Mouse (Mus musculus) heart, embryonic 16.5 days (tissue): ENCODE results near the gene Tcp1. TPM values are rescaled to one million over a fixed set of nuclear protein-coding genes. Genes with fewer than 3 reads are reported as not detected.
"Not testable (repeated sequence)": the region's sequence is repeated elsewhere in the genome, so short reads cannot be mapped to it uniquely, and the experiment has no call there.

Source experiments
- ATAC-seq: fragments of 200-750 bp; cut with Nextera tagmentation; replicated peaks from 2 replicates; pipeline ENCODE4 v1.8.0; 2017; ENCODE audit warnings: moderate number of reproducible peaks; ENCODE audit not compliant: insufficient read depth, low FRiP score; ENCODE audit errors: extremely low read depth
- H3K27ac ChIP-seq: fragments of 300-500 bp; sonication (generic); 2 replicates; pipeline ENCODE4 v1.5.1; 2014; ENCODE audit warnings: mild to moderate bottlenecking, low read length, control low read depth, moderate library complexity
- H3K27me3 ChIP-seq: fragments of 300-500 bp; sonication (generic); 2 replicates; pipeline ENCODE4 v1.6.1; 2014; ENCODE audit warnings: low read length, mixed read lengths; ENCODE audit not compliant: control insufficient read depth, insufficient read depth
- H3K36me3 ChIP-seq: fragments of 300-500 bp; sonication (generic); 2 replicates; pipeline ENCODE4 v1.6.1; 2014; ENCODE audit not compliant: control insufficient read depth, insufficient read depth
- H3K4me1 ChIP-seq: fragments of 300-500 bp; sonication (generic); 2 replicates; pipeline ENCODE4 v1.6.1; 2014; ENCODE audit warnings: low read length, mixed read lengths; ENCODE audit not compliant: control insufficient read depth, insufficient read depth
- H3K4me2 ChIP-seq: fragments of 300-500 bp; sonication (generic); 2 replicates; pipeline ENCODE4 v1.6.1; 2014; ENCODE audit warnings: low read depth, mild to moderate bottlenecking, control low read depth, low read length
- H3K4me3 ChIP-seq: fragments of 300-500 bp; sonication (generic); 2 replicates; pipeline ENCODE4 v1.5.1; 2014; ENCODE audit warnings: mild to moderate bottlenecking, control low read depth, low read length
- H3K9ac ChIP-seq: fragments of 300-500 bp; sonication (generic); 2 replicates; pipeline ENCODE4 v1.6.1; 2014; ENCODE audit warnings: low read length, control low read depth
- H3K9me3 ChIP-seq: fragments of 300-500 bp; sonication (generic); replicated peaks from 2 replicates; pipeline ENCODE4 v1.6.1; 2016; ENCODE audit warnings: low read length; ENCODE audit not compliant: control insufficient read depth
- WGBS: fragments of 180-500 bp; shearing (Covaris S2); extraction: QIAGEN DNeasy Blood & Tissue Kit; methylation state at CpG from one replicate; pipeline ENCODE4 v1.1.7; 2014; 5-methylcytosine and 5-hydroxymethylcytosine counted together
- polyA plus RNA-seq: library from polyadenylated mRNA; unstranded; fragments of >200 nt; fragmentation: Nextera tagmentation; extraction: Ambion mirVana; gene quantifications from 2 replicates; pipeline ENCODE4 v1.2.1, GENCODE M21; 2015

Tcp1 gene
- polyA plus RNA-seq, 1 experiment from 2014 or later = 341 TPM

DNA sequence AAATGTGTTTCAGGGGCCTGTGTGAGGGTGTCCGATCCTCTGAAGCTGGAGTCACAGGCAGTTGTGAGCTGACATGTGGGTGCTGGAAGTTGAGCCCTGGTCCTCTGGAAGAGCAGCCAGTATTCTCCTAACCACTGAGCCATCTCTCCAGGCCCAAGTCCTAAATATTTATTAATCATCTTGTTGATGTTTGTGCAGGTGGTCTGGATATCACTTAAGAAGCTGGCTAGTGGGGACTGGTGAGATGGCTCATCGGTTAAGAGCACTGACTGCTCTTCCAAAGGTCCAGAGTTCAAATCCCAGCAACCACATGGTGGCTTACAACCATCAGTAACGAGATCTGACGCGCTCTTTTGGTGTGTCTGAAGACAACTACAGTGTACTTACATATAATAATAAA lies 34.2 kb downstream of the Tcp1 start:
- Histone ChIP-seq H3K4me2 (no peak overlapping the region), H3K9ac (no peak overlapping the region), H3K9me3 (no peaks in the 10 kb centered on the region), H3K36me3 (peaks cover 15% of the 10 kb centered on the region), H3K27ac (no peak overlapping the region), H3K4me3 (no peak overlapping the region), H3K4me1 (no peaks in the 10 kb centered on the region), H3K27me3 (no peaks in the 10 kb centered on the region)
- ATAC-seq = no peak
- 93% methylated on average over 5 of the region's 5 CpGs for WGBS

DNA sequence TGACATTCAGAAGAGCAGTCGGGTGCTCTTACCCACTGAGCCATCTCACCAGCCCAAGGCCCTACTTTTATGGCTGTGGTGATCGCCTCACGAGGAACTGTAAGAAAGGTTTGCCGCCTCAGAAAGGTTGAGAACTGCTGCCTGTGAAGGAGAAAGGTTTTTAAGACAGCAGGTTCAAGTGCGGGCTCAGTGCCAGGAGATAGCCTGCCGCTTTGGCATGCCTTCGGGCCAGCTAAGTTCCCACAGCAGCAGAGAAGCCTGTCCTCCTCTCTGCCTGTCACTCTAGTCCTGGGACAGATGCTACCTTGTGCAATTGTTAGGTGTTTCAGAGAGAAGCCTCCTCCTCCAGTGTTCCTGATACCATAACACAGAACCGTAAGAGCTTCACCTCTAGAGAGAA lies 41.2 kb downstream of the Tcp1 start:
- H3K9ac ChIP-seq = no peak overlapping the region
- peaks cover 6% of the 10 kb centered on the region for H3K4me1 ChIP-seq
- no peak overlapping the region for H3K27ac ChIP-seq
- ATAC-seq = no peak
- no peak overlapping the region for H3K4me2 ChIP-seq
- 85% methylated on average over 8 of the region's 8 CpGs for WGBS
- peaks cover 3% of the 10 kb centered on the region; the same call in 1 of the 2 replicates for H3K36me3 ChIP-seq
- no peak overlapping the region for H3K4me3 ChIP-seq
- no peaks in the 10 kb centered on the region for H3K27me3 ChIP-seq
- no peaks in the 10 kb centered on the region for H3K9me3 ChIP-seq

DNA sequence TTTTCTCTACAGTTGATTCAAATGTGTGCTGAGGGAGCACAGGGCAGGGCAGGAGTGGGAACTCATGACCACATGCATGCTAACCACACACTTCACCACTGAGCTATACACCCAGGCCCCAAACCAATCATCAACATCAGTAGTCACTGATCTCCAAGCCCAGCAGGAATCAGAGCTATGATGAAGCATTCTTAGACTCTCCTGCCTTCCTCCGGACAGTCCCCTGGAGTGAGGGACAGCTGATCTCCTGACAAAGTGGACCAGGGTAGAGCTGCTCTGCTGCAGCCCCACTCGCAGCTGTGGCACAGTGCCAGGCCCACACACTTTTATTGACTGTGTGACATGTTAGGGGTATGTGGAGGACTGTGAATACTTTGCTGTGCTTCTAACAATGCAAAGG lies 43.9 kb downstream of the Tcp1 start:
- not testable (repeated sequence) for ATAC-seq, H3K27me3 ChIP-seq, H3K4me1 ChIP-seq, H3K36me3 ChIP-seq, H3K4me2 ChIP-seq, H3K4me3 ChIP-seq, H3K27ac ChIP-seq, H3K9me3 ChIP-seq, H3K9ac ChIP-seq
- WGBS = 27% methylated on average over 1 of the region's 2 CpGs

DNA sequence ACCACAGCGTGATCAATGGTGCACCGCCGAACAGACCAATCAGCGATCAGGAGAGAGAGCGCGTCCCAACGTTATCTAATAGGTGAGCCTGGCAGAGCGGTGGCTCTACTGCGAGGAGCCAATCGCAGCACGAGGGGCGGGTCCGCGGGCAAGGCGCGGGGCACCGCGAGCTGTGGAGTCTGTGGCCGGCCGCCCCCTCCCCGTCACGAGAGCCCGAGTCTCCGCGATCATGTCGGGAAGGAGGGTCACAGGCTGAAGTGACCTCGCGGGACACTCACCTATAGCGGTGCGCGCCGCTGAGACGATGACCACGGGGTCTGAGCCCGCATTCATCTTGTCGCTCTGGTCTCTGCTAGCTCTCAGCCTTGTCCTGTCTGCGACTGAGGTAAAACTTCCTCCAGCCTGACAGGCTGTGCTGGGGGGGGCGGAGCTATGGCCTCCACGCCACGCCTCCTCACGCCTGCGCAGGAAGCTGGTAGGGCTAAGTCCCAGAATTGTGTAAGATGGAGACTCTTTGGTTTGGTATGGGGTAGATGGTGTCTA lies 44.9 kb downstream of the Tcp1 start, which contains the start of gene Acat2:
TSS of gene Acat2 (minus strand) at position 417 of the 543 bp plus-strand sequence.
- Histone ChIP-seq H3K36me3 (no peaks in the 10 kb centered on the region), H3K27ac (peak within 1 kb of the TSS; percentile 83), H3K27me3 (no peaks in the 10 kb centered on the region), H3K4me3 (peak within 1 kb of the TSS; percentile 83), H3K4me2 (peak within 1 kb of the TSS; percentile 91), H3K4me1 (peaks cover 6% of the 10 kb centered on the region), H3K9me3 (no peaks in the 10 kb centered on the region), H3K9ac (peak within 1 kb of the TSS; percentile 78)
- WGBS = under 1% methylated on average over 41 of the region's 42 CpGs
- peak; percentile 98 for ATAC-seq

DNA sequence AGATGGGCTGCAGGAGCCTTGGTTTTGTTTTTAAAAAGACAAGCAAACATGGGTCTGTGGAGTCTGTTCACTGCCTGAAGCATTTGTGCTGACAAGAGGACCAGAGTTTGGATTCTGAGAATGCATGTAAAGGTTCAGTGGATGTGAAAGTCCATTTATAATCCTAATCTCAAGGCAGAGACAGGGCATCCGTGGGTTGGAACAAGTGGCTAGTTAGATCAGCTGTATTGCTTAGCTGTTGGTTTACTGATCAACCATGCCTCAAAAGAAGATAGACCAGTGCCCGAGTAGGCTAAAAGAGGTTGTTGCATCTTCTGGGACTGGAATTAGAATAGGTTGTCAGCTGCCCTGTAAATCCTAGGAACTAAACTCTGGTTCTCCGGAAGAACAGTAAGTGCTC lies 48.0 kb downstream of the Tcp1 start:
- Histone ChIP-seq H3K27me3 (no peaks in the 10 kb centered on the region), H3K27ac (no peak overlapping the region), H3K9ac (no peak overlapping the region), H3K4me1 (peaks cover 6% of the 10 kb centered on the region), H3K9me3 (no peaks in the 10 kb centered on the region), H3K4me3 (no peak overlapping the region), H3K36me3 (peaks cover 9% of the 10 kb centered on the region; the same call in 1 of the 2 replicates), H3K4me2 (no peak overlapping the region)
- ATAC-seq = no peak
- WGBS = 70% methylated on average over 3 of the region's 3 CpGs

DNA sequence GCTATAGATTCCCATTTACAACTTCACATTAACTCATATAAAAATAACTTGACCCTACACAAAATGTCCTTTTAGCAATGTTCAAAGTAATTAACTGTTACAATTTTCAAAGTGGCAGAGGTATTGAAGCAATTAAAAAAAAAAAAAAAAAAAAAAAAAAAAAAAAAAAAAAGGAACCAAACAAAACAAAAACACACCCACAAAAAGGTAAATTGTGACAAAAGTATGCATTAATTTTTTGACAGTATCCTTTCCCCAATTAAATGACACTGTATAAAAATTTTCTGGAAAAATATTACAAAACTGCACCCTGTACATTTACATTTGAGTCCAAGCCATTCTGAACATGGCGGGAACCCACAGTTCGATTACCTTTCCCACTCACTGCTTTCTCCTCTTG lies 51.7 kb downstream of the Tcp1 start:
- Histone ChIP-seq H3K27me3 (no peaks in the 10 kb centered on the region), H3K4me1 (no peaks in the 10 kb centered on the region), H3K9me3 (no peaks in the 10 kb centered on the region), H3K9ac (no peak overlapping the region), H3K36me3 (peaks cover 19% of the 10 kb centered on the region), H3K4me2 (no peak overlapping the region), H3K4me3 (no peak overlapping the region), H3K27ac (no peak overlapping the region)
- WGBS = 91% methylated on average over 2 of the region's 2 CpGs
- ATAC-seq = no peak

DNA sequence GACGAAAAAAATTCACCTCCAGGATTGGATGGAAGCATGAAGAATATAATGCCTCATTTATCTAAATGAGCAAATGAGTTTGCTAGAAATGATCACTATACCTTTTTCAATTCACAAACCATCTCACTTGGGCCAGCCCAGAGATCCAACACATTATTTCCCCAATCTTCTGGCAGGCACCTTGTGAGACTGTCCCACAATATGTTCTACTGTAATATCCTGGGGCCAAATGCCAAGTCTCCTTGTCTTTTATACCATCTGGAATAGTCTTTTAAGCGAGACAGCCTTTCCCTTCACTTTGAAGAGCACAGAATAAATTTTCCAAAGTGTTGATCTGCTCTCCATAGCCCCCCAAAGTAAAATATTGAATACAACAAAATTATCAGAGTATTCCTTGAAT lies 58.4 kb downstream of the Tcp1 start:
- H3K36me3 ChIP-seq = peaks cover 30% of the 10 kb centered on the region
- 85% methylated on average over 2 of the region's 2 CpGs for WGBS
- ATAC-seq = no peak
- no peak overlapping the region for H3K27ac ChIP-seq
- no peaks in the 10 kb centered on the region for H3K9me3 ChIP-seq
- H3K27me3 ChIP-seq = no peaks in the 10 kb centered on the region
- no peak overlapping the region for H3K4me2 ChIP-seq
- no peak overlapping the region for H3K4me3 ChIP-seq
- no peak overlapping the region for H3K9ac ChIP-seq
- no peaks in the 10 kb centered on the region for H3K4me1 ChIP-seq

Other genes with a start within 250 kb of the Tcp1 start
- 37.6 and 39.9 TPM in 2 replicates for gene Slc22a1, start 239.9 kb upstream of the Tcp1 start, polyA plus RNA-seq
- 98.0 and 133 TPM in 2 replicates for gene Igf2r, start 146.0 kb upstream of the Tcp1 start, polyA plus RNA-seq
- 0.47 and 0.50 TPM in 2 replicates for gene Mas1, start 47.6 kb upstream of the Tcp1 start, polyA plus RNA-seq
- gene Mrgprh, start 39.7 kb upstream of the Tcp1 start, polyA plus RNA-seq = 0.24 TPM in 1 of 2 replicates, not detected in the other
- 0.47 and 1.2 TPM in 2 replicates for gene Pnldc1, start 5.5 kb upstream of the Tcp1 start, polyA plus RNA-seq
- gene Mrpl18, start 644 bp downstream of the Tcp1 start, polyA plus RNA-seq = 191 and 213 TPM in 2 replicates
- gene Acat3, start 24.9 kb downstream of the Tcp1 start, polyA plus RNA-seq = 0.30 and 0.33 TPM in 2 replicates
- 31.6 and 31.7 TPM in 2 replicates for gene Acat2, start 45.0 kb downstream of the Tcp1 start, polyA plus RNA-seq
- 75.2 and 75.8 TPM in 2 replicates for gene Wtap, start 78.5 kb downstream of the Tcp1 start, polyA plus RNA-seq
- gene Sod2, start 91.1 kb downstream of the Tcp1 start, polyA plus RNA-seq = 496 and 560 TPM in 2 replicates
- gene Gpr31b, start 136.6 kb downstream of the Tcp1 start, polyA plus RNA-seq = 0.13 and 0.19 TPM in 2 replicates
- gene Tcp10b, start 145.4 kb downstream of the Tcp1 start, polyA plus RNA-seq = 0.08 and 0.21 TPM in 2 replicates
- not detected in 2 replicates for gene Unc93a, start 216.1 kb downstream of the Tcp1 start, polyA plus RNA-seq